ENCODE assay signal across 8 mouse cellular contexts in the genomic region with DNA sequence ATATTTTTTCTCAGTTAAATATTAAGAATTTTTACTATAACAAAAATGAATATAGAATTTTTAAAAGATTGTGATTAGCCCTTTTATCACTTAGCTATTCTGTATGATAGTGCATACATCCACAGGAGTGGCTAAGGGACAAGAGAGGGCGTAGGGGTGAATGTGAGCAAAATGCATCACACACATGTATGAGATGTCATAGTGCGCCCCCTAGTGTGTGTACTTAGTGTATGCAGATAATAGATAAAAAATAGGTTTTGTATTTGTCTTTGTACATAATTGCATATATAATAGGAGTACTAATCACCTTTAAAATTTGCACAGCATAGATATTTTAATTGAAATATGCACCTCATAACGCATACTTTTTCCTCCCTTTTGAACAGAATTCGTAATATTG. TPM values are rescaled to one million over a fixed set of nuclear protein-coding genes. Genes with fewer than 3 reads are reported as not detected.
DNase-seq lines count a peak whose midpoint lies in the region; ATAC-seq and TF ChIP-seq lines count a peak whose summit lies in the region.

No protein-coding gene starts in this region.

- DNase-seq in hindbrain, embryonic 14.5 days (ENCODE audit: low spot score): peak; percentile 68
- peak; percentile 81 for DNase-seq in 416B (ENCODE audit: low read depth)
- peak; percentile 78 for DNase-seq in MEL (ENCODE audit: low read depth, low spot score)
- peak; percentile 57 to 79 for DNase-seq in cerebellum, postnatal 14 days
- DNase-seq in kidney, postnatal 14 days: peak; percentile 22
- DNase-seq in right cerebral cortex, postnatal 4 days: peak; percentile 54
- no peak for DNase-seq in urinary bladder, postnatal 36 days (ENCODE audit: low spot score in 2 of 2)

- 61% methylated on average over 4 of the region's 4 CpGs for WGBS in hindbrain, embryonic 14.5 days
- WGBS in hindbrain, embryonic 13.5 days: 61% methylated on average over 4 of the region's 4 CpGs

- no peak for TF ChIP-seq EP300 in MEL (IDR thresholded peaks at IDR 0.05; ENCODE audit: low read depth in 1 of 2, low read length in 2 of 2)

- TF ChIP-seq POLR2A in MEL (IDR thresholded peaks at IDR 0.05; ENCODE audit: control insufficient read depth in 1 of 2, insufficient read depth in 1 of 2, low read depth in 1 of 2, low read length in 2 of 2, poor library complexity in 1 of 2): no peak

- no peak overlapping the region for H3K4me2 ChIP-seq in hindbrain, embryonic 14.5 days (replicated peaks)
- no peak overlapping the region for H3K4me2 ChIP-seq in hindbrain, embryonic 13.5 days

- no peaks in the 10 kb centered on the region for H3K27me3 ChIP-seq in hindbrain, embryonic 14.5 days (ENCODE audit: control insufficient read depth, insufficient read depth, low read length)
- H3K27me3 ChIP-seq in hindbrain, embryonic 13.5 days: no peaks in the 10 kb centered on the region
- no peaks in the 10 kb centered on the region for H3K27me3 ChIP-seq in MEL (ENCODE audit: control insufficient read depth in 1 of 2, insufficient read depth in 2 of 2, low read length in 2 of 2)

- H3K4me1 ChIP-seq in hindbrain, embryonic 14.5 days (replicated peaks; ENCODE audit: control insufficient read depth, insufficient read depth, low read length): no peaks in the 10 kb centered on the region
- H3K4me1 ChIP-seq in hindbrain, embryonic 13.5 days (replicated peaks): no peaks in the 10 kb centered on the region
- H3K4me1 ChIP-seq in MEL (ENCODE audit: control insufficient read depth in 1 of 2, insufficient read depth in 2 of 2, low read length in 2 of 2): no peaks in the 10 kb centered on the region

- ATAC-seq in hindbrain, embryonic 14.5 days (ENCODE audit: low FRiP score): no peak
- ATAC-seq in hindbrain, embryonic 13.5 days (ENCODE audit: low FRiP score): no peak

- H3K36me3 ChIP-seq in hindbrain, embryonic 14.5 days (replicated peaks; ENCODE audit: control insufficient read depth, insufficient read depth): peaks cover 71% of the 10 kb centered on the region
- H3K36me3 ChIP-seq in hindbrain, embryonic 13.5 days: peaks cover 65% of the 10 kb centered on the region
- H3K36me3 ChIP-seq in MEL (ENCODE audit: control insufficient read depth in 1 of 2, insufficient read depth in 2 of 2, low read length in 2 of 2): peaks cover 3 to 6% of the 10 kb centered on the region in 2 experiments; a peak in 3 of 4 replicates

- H3K4me3 ChIP-seq in hindbrain, embryonic 14.5 days (replicated peaks; ENCODE audit: low read length): no peak overlapping the region
- H3K4me3 ChIP-seq in hindbrain, embryonic 13.5 days: no peak overlapping the region
- no peak overlapping the region for H3K4me3 ChIP-seq in MEL (ENCODE audit: control insufficient read depth in 1 of 2, insufficient read depth in 1 of 2, low read depth in 2 of 2, low read length in 2 of 2)

- peak; percentile 42 to 84 (median 66) for TF ChIP-seq CTCF in MEL (IDR thresholded peaks at IDR 0.05 in 2 of 3, conservative IDR thresholded peaks at IDR 0.05 in 1 of 3; ENCODE audit: control insufficient read depth in 1 of 3, insufficient read depth in 1 of 3, low read depth in 2 of 3, low read length in 3 of 3, poor library complexity in 1 of 3, severe bottlenecking in 1 of 3)

- peak; percentile 41 for TF ChIP-seq RAD21 in MEL (IDR thresholded peaks at IDR 0.05; ENCODE audit: low read depth, low read length)

- no peaks in the 10 kb centered on the region for H3K9me3 ChIP-seq in hindbrain, embryonic 14.5 days (ENCODE audit: control insufficient read depth, low read length)
- H3K9me3 ChIP-seq in hindbrain, embryonic 13.5 days: no peaks in the 10 kb centered on the region
- H3K9me3 ChIP-seq in MEL (replicated peaks; ENCODE audit: insufficient read depth, low read length): no peaks in the 10 kb centered on the region

- H3K79me2 ChIP-seq in MEL (ENCODE audit: control insufficient read depth, insufficient read depth, low read length, poor library complexity): no peaks in the 10 kb centered on the region

- no peak overlapping the region for H3K27ac ChIP-seq in hindbrain, embryonic 14.5 days
- no peak overlapping the region for H3K27ac ChIP-seq in hindbrain, embryonic 13.5 days
- H3K27ac ChIP-seq in MEL (ENCODE audit: control insufficient read depth, low read depth, low read length): no peak overlapping the region

- H3K9ac ChIP-seq in hindbrain, embryonic 14.5 days: no peak overlapping the region
- no peak overlapping the region for H3K9ac ChIP-seq in hindbrain, embryonic 13.5 days
- no peak overlapping the region for H3K9ac ChIP-seq in MEL (ENCODE audit: control insufficient read depth, low read depth, low read length, poor library complexity, severe bottlenecking)

TF ChIP-seq in MEL, 35 proteins besides CTCF, POLR2A, EP300 and RAD21:
- TF ChIP-seq SMC3 (IDR thresholded peaks at IDR 0.05; ENCODE audit: low read depth, low read length) (peak; percentile 46), NRF1 (IDR thresholded peaks at IDR 0.05; ENCODE audit: insufficient read depth, low read depth, low read length, poor library complexity, severe bottlenecking) (no peak), POLR2AphosphoS2 (IDR thresholded peaks at IDR 0.05; ENCODE audit: low read length) (no peak), TAL1 (IDR thresholded peaks at IDR 0.05; ENCODE audit: low read length) (no peak), ZC3H11A (IDR thresholded peaks at IDR 0.05; ENCODE audit: low read depth, low read length) (no peak), USF2 (IDR thresholded peaks at IDR 0.05; ENCODE audit: borderline replicate concordance in 1 of 2, insufficient read depth in 1 of 2, low read depth in 1 of 2, low read length in 2 of 2) (no peak), POLR2AphosphoS5 (IDR thresholded peaks at IDR 0.05; ENCODE audit: borderline replicate concordance, low read depth, low read length) (no peak), MYC (IDR thresholded peaks at IDR 0.05; ENCODE audit: low read depth, low read length) (peak; percentile 74), ZKSCAN1 (IDR thresholded peaks at IDR 0.05; ENCODE audit: low read depth, low read length) (no peak), ELF1 (IDR thresholded peaks at IDR 0.05; ENCODE audit: low read depth, low read length) (no peak), TCF12 (IDR thresholded peaks at IDR 0.05; ENCODE audit: low read depth, low read length) (no peak), GATA1 (IDR thresholded peaks at IDR 0.05; ENCODE audit: low read depth, low read length) (peak; percentile 42; the same call in 1 of the 2 replicates)
TF ChIP-seq in MEL: peak in this region for 3.

RNA-seq across cellular contexts. Expression of a gene that starts 8.1 kb away (rescaled TPM):
- polyA plus RNA-seq in hindbrain, embryonic 14.5 days (2014; fragmentation: Nextera tagmentation; extraction: Ambion mirVana): 30.3 and 33.5 TPM in 2 replicates
- 35.3 and 39.5 TPM in 2 replicates for polyA plus RNA-seq in hindbrain, embryonic 13.5 days (2015; fragmentation: Nextera tagmentation; extraction: Ambion mirVana)
- 25.7 and 25.9 TPM in 2 replicates for total RNA-seq in MEL (2012; rRNA removed)
- polyA plus RNA-seq in MEL (2012; ENCODE audit: insufficient read depth in 1 of 2, insufficient read length in 2 of 2, low read depth in 1 of 2, low replicate concordance in 2 of 2, missing spikeins in 1 of 2): 10 to 100 TPM in 1 of 2 experiments, not detected in 1; 34.1 TPM

RNA-seq across cellular contexts. Expression of a gene that starts 8.1 kb away (rescaled TPM):
- polyA plus RNA-seq in hindbrain, embryonic 14.5 days (2014; fragmentation: Nextera tagmentation; extraction: Ambion mirVana): 40.1 and 44.4 TPM in 2 replicates
- 45.8 and 49.2 TPM in 2 replicates for polyA plus RNA-seq in hindbrain, embryonic 13.5 days (2015; fragmentation: Nextera tagmentation; extraction: Ambion mirVana)
- 130 and 133 TPM in 2 replicates for total RNA-seq in MEL (2012; rRNA removed)
- polyA plus RNA-seq in MEL (2012; ENCODE audit: insufficient read depth in 1 of 2, insufficient read length in 2 of 2, low read depth in 1 of 2, low replicate concordance in 2 of 2, missing spikeins in 1 of 2): 100 to 1,000 TPM; 200 to 245 TPM

RNA-seq across cellular contexts. Expression of a gene that starts 46.8 kb away (rescaled TPM):
- 0.60 and 1.2 TPM in 2 replicates for polyA plus RNA-seq in hindbrain, embryonic 14.5 days (2014; fragmentation: Nextera tagmentation; extraction: Ambion mirVana)
- polyA plus RNA-seq in hindbrain, embryonic 13.5 days (2015; fragmentation: Nextera tagmentation; extraction: Ambion mirVana): 0.86 and 1.8 TPM in 2 replicates
- 1.9 and 2.1 TPM in 2 replicates for total RNA-seq in MEL (2012; rRNA removed)
- polyA plus RNA-seq in MEL (2012; ENCODE audit: insufficient read depth in 1 of 2, insufficient read length in 2 of 2, low read depth in 1 of 2, low replicate concordance in 2 of 2, missing spikeins in 1 of 2): 1 to 10 TPM in 1 of 2 experiments, not detected in 1; 3.6 TPM

RNA-seq across cellular contexts. Expression of a gene that starts 52.3 kb away (rescaled TPM):
- 45.3 and 50.7 TPM in 2 replicates for polyA plus RNA-seq in hindbrain, embryonic 14.5 days (2014; fragmentation: Nextera tagmentation; extraction: Ambion mirVana)
- 37.3 and 40.1 TPM in 2 replicates for polyA plus RNA-seq in hindbrain, embryonic 13.5 days (2015; fragmentation: Nextera tagmentation; extraction: Ambion mirVana)
- total RNA-seq in MEL (2012; rRNA removed): 11.1 and 12.7 TPM in 2 replicates
- polyA plus RNA-seq in MEL (2012; ENCODE audit: insufficient read depth in 1 of 2, insufficient read length in 2 of 2, low read depth in 1 of 2, low replicate concordance in 2 of 2, missing spikeins in 1 of 2): 10 to 100 TPM in 1 of 2 experiments, not detected in 1; 15.4 TPM

Comparison
In these comparisons a context has a peak if more than half of its experiments do, and no peak if none do; other contexts are left out.
1. DNase-seq: peak in hindbrain, embryonic 14.5 days (single experiment), 416B (single experiment), MEL (single experiment), cerebellum, postnatal 14 days (2 of 2), kidney, postnatal 14 days (single experiment) and right cerebral cortex, postnatal 4 days (single experiment); none in urinary bladder, postnatal 36 days (0 of 2).